Mouse (Mus musculus) stomach, embryonic 14.5 days (tissue): ENCODE measurements at regions not wholly inside any gene's neighbourhood (a gene's known extent, or its start where the extent isn't known, plus 50 kb on each side); places are given as distances from the start of the nearest gene placed in this dataset.

Experiments used
- ATAC-seq: fragments of 200-750 bp; cut with Nextera tagmentation; 2 replicates; pipeline ENCODE4 v1.8.0; 2017; ENCODE audit warnings: low read depth, moderate TSS enrichment; ENCODE audit not compliant: insufficient number of reproducible peaks, insufficient read depth, low FRiP score
- H3K27ac ChIP-seq: fragments of 300-500 bp; sonication (generic); 2 replicates; pipeline ENCODE4 v1.5.1; 2014; ENCODE audit warnings: mild to moderate bottlenecking, low read length, moderate library complexity, mixed read lengths
- H3K27me3 ChIP-seq: fragments of 300-500 bp; sonication (generic); 2 replicates; pipeline ENCODE4 v1.6.1; 2014; ENCODE audit warnings: low read length, control low read depth, mixed read lengths; ENCODE audit not compliant: control insufficient read depth, insufficient read depth
- H3K36me3 ChIP-seq: fragments of 300-500 bp; sonication (generic); 2 replicates; pipeline ENCODE4 v1.6.1; 2014; ENCODE audit warnings: mild to moderate bottlenecking, control low read depth, low read length, moderate library complexity, mixed read lengths; ENCODE audit not compliant: control insufficient read depth, insufficient read depth
- H3K4me1 ChIP-seq: fragments of 300-500 bp; sonication (generic); 2 replicates; pipeline ENCODE4 v1.6.1; 2014; ENCODE audit warnings: low read length, control low read depth, mixed read lengths; ENCODE audit not compliant: control insufficient read depth, insufficient read depth
- H3K4me2 ChIP-seq: fragments of 300-500 bp; sonication (generic); replicated peaks from 2 replicates; pipeline ENCODE4 v1.6.1; 2014; ENCODE audit warnings: low read depth, low read length, control low read depth
- H3K4me3 ChIP-seq: fragments of 300-500 bp; sonication (generic); 2 replicates; pipeline ENCODE4 v1.5.1; 2014; ENCODE audit warnings: low read depth, low read length, control low read depth
- H3K9ac ChIP-seq: fragments of 300-500 bp; sonication (generic); replicated peaks from 2 replicates; pipeline ENCODE4 v1.6.1; 2014; ENCODE audit warnings: low read depth, mild to moderate bottlenecking, control low read depth, low read length, moderate library complexity, mixed read lengths
- H3K9me3 ChIP-seq: fragments of 300-500 bp; sonication (generic); 2 replicates; pipeline ENCODE4 v1.6.1; 2016; ENCODE audit warnings: low read depth, low read length, control low read depth; ENCODE audit not compliant: control insufficient read depth
- WGBS: fragments of 180-500 bp; shearing (Covaris S2); extraction: QIAGEN DNeasy Blood & Tissue Kit; methylation state at CpG from one replicate; pipeline ENCODE4 v1.1.7; 2014; 5-methylcytosine and 5-hydroxymethylcytosine counted together

- no peaks in the 10 kb centered on the region for H3K4me1 ChIP-seq
- no peaks in the 10 kb centered on the region for H3K36me3 ChIP-seq
- H3K4me2 ChIP-seq, result no peak overlapping the region
- no peak for ATAC-seq
- 90% methylated on average over 4 of the region's 4 CpGs for WGBS
- no peak overlapping the region for H3K4me3 ChIP-seq
- no peak overlapping the region for H3K27ac ChIP-seq
- H3K27me3 ChIP-seq, result no peaks in the 10 kb centered on the region
- no peaks in the 10 kb centered on the region for H3K9me3 ChIP-seq
- H3K9ac ChIP-seq, result no peak overlapping the region
These were observed 657.2 kb downstream of the Tmem114 start for GRCm38 (mm10) chr16:7767691-7768090.

GRCm38 (mm10) chr16:7764383-7764782, 660.6 kb downstream of the Tmem114 start:
- 61% methylated on average over 6 of the region's 6 CpGs for WGBS
- H3K27me3 ChIP-seq, result no peaks in the 10 kb centered on the region
- H3K9me3 ChIP-seq, result no peaks in the 10 kb centered on the region
- no peak overlapping the region for H3K4me2 ChIP-seq
- ATAC-seq, result no peak
- no peak overlapping the region for H3K9ac ChIP-seq
- no peaks in the 10 kb centered on the region for H3K36me3 ChIP-seq
- no peak overlapping the region for H3K4me3 ChIP-seq
- H3K4me1 ChIP-seq, result no peaks in the 10 kb centered on the region
- H3K27ac ChIP-seq, result no peak overlapping the region

GRCm38 (mm10) chr16:7728186-7728585, 696.8 kb downstream of the Tmem114 start:
- no peak overlapping the region for H3K4me3 ChIP-seq
- no peaks in the 10 kb centered on the region for H3K36me3 ChIP-seq
- H3K9ac ChIP-seq, result no peak overlapping the region
- 66% methylated on average over 2 of the region's 2 CpGs for WGBS
- no peak overlapping the region for H3K27ac ChIP-seq
- H3K4me1 ChIP-seq, result no peaks in the 10 kb centered on the region
- H3K27me3 ChIP-seq, result no peaks in the 10 kb centered on the region
- H3K9me3 ChIP-seq, result no peaks in the 10 kb centered on the region
- no peak overlapping the region for H3K4me2 ChIP-seq
- ATAC-seq, result no peak

GRCm38 (mm10) chr16:7725225-7725624, 699.7 kb downstream of the Tmem114 start:
- 69% methylated on average over 1 of the region's 1 CpGs for WGBS
- H3K4me1 ChIP-seq, result no peaks in the 10 kb centered on the region
- H3K4me3 ChIP-seq, result no peak overlapping the region
- no peak overlapping the region for H3K9ac ChIP-seq
- H3K27ac ChIP-seq, result no peak overlapping the region
- H3K36me3 ChIP-seq, result no peaks in the 10 kb centered on the region
- ATAC-seq, result no peak
- H3K4me2 ChIP-seq, result no peak overlapping the region
- no peaks in the 10 kb centered on the region for H3K9me3 ChIP-seq
- H3K27me3 ChIP-seq, result no peaks in the 10 kb centered on the region

GRCm38 (mm10) chr16:7701471-7701870, 723.5 kb downstream of the Tmem114 start:
- H3K4me2 ChIP-seq, result no peak overlapping the region
- 0 out of 2 replicates have a peak, but pooled peaks cover 6% of the 10 kb centered on the region for H3K4me1 ChIP-seq
- H3K27me3 ChIP-seq, result no peaks in the 10 kb centered on the region
- ATAC-seq, result no peak
- H3K27ac ChIP-seq, result no peak overlapping the region
- no peaks in the 10 kb centered on the region for H3K36me3 ChIP-seq
- no peaks in the 10 kb centered on the region for H3K9me3 ChIP-seq
- WGBS, result 46% methylated on average over 4 of the region's 4 CpGs
- no peak overlapping the region for H3K4me3 ChIP-seq
- no peak overlapping the region for H3K9ac ChIP-seq

GRCm38 (mm10) chr16:7685484-7685883, 739.5 kb downstream of the Tmem114 start:
- H3K4me2 ChIP-seq, result no peak overlapping the region

GRCm38 (mm10) chr16:7666096-7666495, 758.8 kb downstream of the Tmem114 start:
- Histone ChIP-seq H3K4me2 (no peak overlapping the region), H3K27me3 (no peaks in the 10 kb centered on the region), H3K27ac (no peak overlapping the region), H3K9me3 (no peaks in the 10 kb centered on the region), H3K9ac (no peak overlapping the region), H3K4me3 (no peak overlapping the region), H3K36me3 (no peaks in the 10 kb centered on the region), H3K4me1 (no peaks in the 10 kb centered on the region)
- no peak for ATAC-seq
- WGBS, result 24% methylated on average over 2 of the region's 2 CpGs

More at GRCm38 (mm10) chr16:7685484-7685883, 739.5 kb downstream of the Tmem114 start:
- ATAC-seq, result no peak
- H3K9me3 ChIP-seq, result no peaks in the 10 kb centered on the region
- H3K27ac ChIP-seq, result no peak overlapping the region
- H3K4me3 ChIP-seq, result no peak overlapping the region
- H3K4me1 ChIP-seq, result no peaks in the 10 kb centered on the region
- no peaks in the 10 kb centered on the region for H3K36me3 ChIP-seq
- no peak overlapping the region for H3K9ac ChIP-seq
- no peaks in the 10 kb centered on the region for H3K27me3 ChIP-seq

- no peak for ATAC-seq
- no peak overlapping the region for H3K4me3 ChIP-seq
- no peaks in the 10 kb centered on the region for H3K36me3 ChIP-seq
- no peaks in the 10 kb centered on the region for H3K27me3 ChIP-seq
- H3K27ac ChIP-seq, result no peak overlapping the region
- WGBS, result 58% methylated on average over 9 of the region's 9 CpGs
- no peaks in the 10 kb centered on the region for H3K9me3 ChIP-seq
- no peak overlapping the region for H3K9ac ChIP-seq
- no peaks in the 10 kb centered on the region for H3K4me1 ChIP-seq
- no peak overlapping the region for H3K4me2 ChIP-seq
These were observed 766.8 kb downstream of the Tmem114 start for GRCm38 (mm10) chr16:7658133-7658532.

GRCm38 (mm10) chr16:7654451-7654850, 770.5 kb downstream of the Tmem114 start:
- 87% methylated on average over 6 of the region's 6 CpGs for WGBS
- no peak overlapping the region for H3K9ac ChIP-seq
- ATAC-seq, result no peak
- no peak overlapping the region for H3K4me2 ChIP-seq
- no peak overlapping the region for H3K27ac ChIP-seq
- no peaks in the 10 kb centered on the region for H3K36me3 ChIP-seq
- no peaks in the 10 kb centered on the region for H3K9me3 ChIP-seq
- no peaks in the 10 kb centered on the region for H3K27me3 ChIP-seq
- H3K4me1 ChIP-seq, result no peaks in the 10 kb centered on the region
- H3K4me3 ChIP-seq, result no peak overlapping the region
